Mouse (Mus musculus): Measurements from ENCODE around the gene Unc50.

Gene Unc50

GRCm38 (mm10) chr1:37488531-37488930 is 58.6 kb downstream of the Unc50 start:
- DNase-seq (ENCODE audit: low spot score), result no peak
